Comparison of ENCODE assay signal across 22 mouse cellular contexts in genomic region chr12:108622406-108622805, GRCm38 (mm10).
DNase-seq lines count a peak whose midpoint lies in the region; ATAC-seq and TF ChIP-seq lines count a peak whose summit lies in the region.
"Had no signal": no experiment of that assay in that cellular context is flagged by ENCODE, and none has a peak within 500 bp of the region (broad histone marks: within the 10 kb centered on the region; RNA-seq: fewer than 3 reads in every experiment).

No protein-coding gene starts in this region.

- H3K9ac ChIP-seq in intestine, embryonic 16.5 days (ENCODE audit: low read depth, low read length): no peak overlapping the region
- H3K9ac ChIP-seq: embryonic facial prominence, embryonic 13.5 days; forebrain, embryonic 12.5 days; hindbrain, embryonic 13.5 days had no signal

- H3K4me1 ChIP-seq in intestine, embryonic 16.5 days (ENCODE audit: control insufficient read depth, insufficient read depth, low read length): peaks cover 11% of the 10 kb centered on the region; the same call in 1 of the 2 replicates

- no peak for TF ChIP-seq CTCF in C2C12 (IDR thresholded peaks at IDR 0.05; ENCODE audit: control insufficient read depth, insufficient read depth, insufficient read length)

- no peak overlapping the region for H3K4me3 ChIP-seq in C2C12 (ENCODE audit: insufficient read depth, poor library complexity, severe bottlenecking)
- H3K4me3 ChIP-seq in intestine, embryonic 16.5 days (ENCODE audit: low read length): no peak overlapping the region
- H3K4me3 ChIP-seq: embryonic facial prominence, embryonic 13.5 days; forebrain, embryonic 12.5 days; heart, embryonic 10.5 days; hindbrain, embryonic 13.5 days had no signal

- H3K36me3 ChIP-seq in C2C12 (ENCODE audit: control insufficient read depth, insufficient read depth): no peaks in the 10 kb centered on the region
- H3K36me3 ChIP-seq in intestine, embryonic 16.5 days (ENCODE audit: control insufficient read depth, insufficient read depth, low read length): no peaks in the 10 kb centered on the region
- H3K36me3 ChIP-seq: forebrain, embryonic 12.5 days; heart, embryonic 10.5 days had no signal

- H3K27ac ChIP-seq in intestine, embryonic 16.5 days (ENCODE audit: low read length): peak overlapping the region; percentile 68
- H3K27ac ChIP-seq: embryonic facial prominence, embryonic 13.5 days; forebrain, embryonic 12.5 days; heart, embryonic 10.5 days; hindbrain, embryonic 13.5 days had no signal

- no peak overlapping the region for H3ac ChIP-seq in C2C12 (ENCODE audit: control insufficient read depth, insufficient read length, low read depth)

- no peaks in the 10 kb centered on the region for H3K27me3 ChIP-seq in C2C12 (ENCODE audit: control insufficient read depth, insufficient read depth, insufficient read length)
- no peaks in the 10 kb centered on the region for H3K27me3 ChIP-seq in intestine, embryonic 16.5 days (replicated peaks; ENCODE audit: control insufficient read depth, insufficient read depth, low read length)
- H3K27me3 ChIP-seq: CH12.LX; embryonic facial prominence, embryonic 13.5 days; forebrain, embryonic 12.5 days; hindbrain, embryonic 13.5 days; Patski had no signal

- H3K79me2 ChIP-seq in C2C12 (ENCODE audit: control insufficient read depth, insufficient read depth): peaks cover 51% of the 10 kb centered on the region

- no peak for ATAC-seq in cerebellum, adult (ENCODE audit: insufficient number of reproducible peaks, low FRiP score, low TSS enrichment)
- ATAC-seq in intestine, embryonic 16.5 days: peak; percentile 94
- ATAC-seq in megakaryocyte-erythroid progenitor cell, adult 5-6 weeks (replicated peaks; ENCODE audit: low FRiP score, low TSS enrichment, poor library complexity, severe bottlenecking): peak; percentile 52; the same call in 1 of the 2 replicates
- no peak for ATAC-seq in inflammation-experienced regulatory T-cells, adult 6 months
- ATAC-seq: activated CD4-positive, CD25-positive, alpha-beta regulatory T cell, adult 4 months; forebrain, embryonic 16.5 days; Patski had no signal

- H3K4me2 ChIP-seq in intestine, embryonic 16.5 days (ENCODE audit: low read depth, low read length): no peak overlapping the region
- H3K4me2 ChIP-seq: embryonic facial prominence, embryonic 13.5 days; forebrain, embryonic 12.5 days; hindbrain, embryonic 13.5 days had no signal

- H3K79me3 ChIP-seq in C2C12 (ENCODE audit: low read depth): peaks cover 6% of the 10 kb centered on the region

- no peaks in the 10 kb centered on the region for H3K9me3 ChIP-seq in intestine, embryonic 16.5 days (ENCODE audit: control insufficient read depth, low read length)
- H3K9me3 ChIP-seq: embryonic facial prominence, embryonic 13.5 days; forebrain, embryonic 12.5 days; heart, embryonic 10.5 days; hindbrain, embryonic 13.5 days had no signal

- 61% methylated on average over 5 of the region's 5 CpGs for WGBS in intestine, embryonic 16.5 days

- peak; percentile 19 to 40 for DNase-seq in cerebellum, postnatal 14 days
- no peak for DNase-seq in left cerebral cortex, adult 11 months (ENCODE audit: low spot score)
- DNase-seq in adrenal gland, postnatal 14 days: no peak
- DNase-seq: adrenal gland, postnatal 25 days; cerebellum, adult 8-10 months; cerebellum, postnatal 36 days; gastrocnemius, postnatal 10 days; heart, adult 18-20 months; heart, postnatal 10 days had no signal

TF ChIP-seq in C2C12, 6 proteins besides CTCF, POLR2A, EP300 and RAD21:
- TF ChIP-seq MYOG (IDR thresholded peaks at IDR 0.05; ENCODE audit: control insufficient read depth, extremely low read depth, insufficient read length) (no peak), MAX (IDR thresholded peaks at IDR 0.05) (no peak), USF1 (IDR thresholded peaks at IDR 0.05; ENCODE audit: low read depth) (no peak), FOSL1 (IDR thresholded peaks at IDR 0.05; ENCODE audit: insufficient read depth, low read length, poor library complexity, severe bottlenecking) (no peak), MYOD1 (IDR thresholded peaks at IDR 0.05; ENCODE audit: control insufficient read depth, insufficient read length, low read depth) (peak; percentile 34), CEBPB (IDR thresholded peaks at IDR 0.05; ENCODE audit: low read depth) (no peak)
TF ChIP-seq in C2C12: peak in this region for 1.

Comparison
In these comparisons a context has a peak if more than half of its experiments do, and no peak if none do; other contexts are left out.
1. DNase-seq: peak in cerebellum, postnatal 14 days (2 of 2); none in left cerebral cortex, adult 11 months (single experiment) and adrenal gland, postnatal 14 days (single experiment).
2. ATAC-seq: peak in intestine, embryonic 16.5 days (single experiment) and megakaryocyte-erythroid progenitor cell, adult 5-6 weeks (single experiment); none in cerebellum, adult (single experiment) and inflammation-experienced regulatory T-cells, adult 6 months (single experiment).